Mouse (Mus musculus): ENCODE measurements at regions not wholly inside any gene's neighbourhood (a gene's known extent, or its start where the extent isn't known, plus 50 kb on each side); places are given as distances from the start of the nearest gene placed in this dataset.

DNA sequence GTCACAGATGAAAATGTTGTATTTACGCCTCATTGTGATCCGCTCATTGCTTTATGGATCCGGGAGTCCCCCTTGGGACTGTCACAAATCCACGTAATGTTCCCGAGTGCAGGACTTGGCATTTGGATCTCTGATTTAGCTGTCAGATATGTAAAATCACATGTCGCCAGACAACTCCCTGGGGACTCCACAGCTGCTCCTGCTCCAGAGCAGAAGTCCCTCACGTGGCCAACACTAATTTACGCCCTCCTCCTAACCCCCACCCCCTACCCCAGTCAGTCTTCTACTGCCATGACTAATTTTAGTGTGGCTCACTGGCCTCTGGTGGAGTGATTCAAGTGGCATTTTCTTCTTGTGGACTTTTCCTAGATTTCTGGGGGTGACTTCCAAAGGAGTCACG is 348.9 kb downstream of the Cd83 start:
- DNase-seq (ENCODE audit: low spot score): no peak

DNA sequence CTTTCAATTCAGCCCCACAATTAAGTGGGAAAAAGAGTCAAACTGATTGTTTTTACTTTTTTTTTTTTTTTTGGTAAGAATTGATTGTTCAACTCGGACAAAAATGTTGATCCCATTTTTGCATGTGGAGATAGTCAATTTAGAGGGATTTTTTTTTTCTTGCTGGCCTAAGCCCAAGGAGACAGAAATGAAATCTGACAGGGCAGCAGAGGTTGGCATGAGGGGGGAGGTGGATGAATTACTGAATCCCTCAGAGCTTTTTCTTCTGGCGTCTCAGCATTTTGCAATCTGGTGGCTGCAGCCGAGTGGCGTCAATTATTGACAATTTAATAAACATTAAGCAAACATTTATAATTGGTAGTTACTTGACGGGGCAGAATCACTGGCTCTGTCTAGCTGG is 356.6 kb downstream of the Cd83 start:
- no peak for DNase-seq (ENCODE audit: low spot score)

DNA sequence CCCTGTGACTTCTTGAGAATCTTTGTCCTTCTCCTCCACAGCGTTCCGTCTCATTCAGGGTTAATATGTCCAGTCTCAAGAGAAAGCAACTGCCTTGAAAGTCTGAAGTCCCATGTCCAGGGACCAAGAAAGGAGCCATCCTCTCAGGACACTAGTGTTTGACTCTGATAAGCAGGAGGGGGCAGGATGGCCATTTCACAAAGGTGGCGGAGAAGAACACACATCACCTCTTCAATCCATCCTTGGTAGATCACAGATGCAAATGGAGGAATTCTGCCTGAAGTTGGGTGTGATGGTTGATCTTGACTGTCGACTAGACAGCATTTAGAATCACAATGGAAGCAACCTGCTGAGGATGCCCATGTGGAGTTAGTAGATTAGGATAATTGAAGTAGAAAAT is 360.9 kb downstream of the Cd83 start:
- no peak for DNase-seq (ENCODE audit: low spot score)

DNA sequence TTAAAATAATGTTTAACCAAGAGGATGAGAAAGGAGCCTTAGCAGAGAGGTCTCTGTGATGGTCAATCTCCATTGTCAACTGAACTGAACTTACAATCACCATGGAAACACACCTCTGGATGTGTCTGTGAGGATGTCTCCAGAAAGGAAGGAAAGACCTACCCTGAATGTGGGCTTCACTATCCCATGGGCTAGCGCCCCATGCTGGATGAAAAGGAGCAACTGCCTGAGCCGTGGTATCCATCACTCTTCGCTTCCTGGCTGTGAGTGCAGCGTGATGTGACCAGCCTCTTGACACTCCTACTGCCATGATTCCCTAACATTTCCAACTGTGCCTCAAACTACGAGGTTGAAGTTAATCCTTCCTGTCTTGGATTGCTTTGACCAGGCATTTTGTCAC is 363.3 kb downstream of the Cd83 start:
- DNase-seq (ENCODE audit: low spot score): no peak

DNA sequence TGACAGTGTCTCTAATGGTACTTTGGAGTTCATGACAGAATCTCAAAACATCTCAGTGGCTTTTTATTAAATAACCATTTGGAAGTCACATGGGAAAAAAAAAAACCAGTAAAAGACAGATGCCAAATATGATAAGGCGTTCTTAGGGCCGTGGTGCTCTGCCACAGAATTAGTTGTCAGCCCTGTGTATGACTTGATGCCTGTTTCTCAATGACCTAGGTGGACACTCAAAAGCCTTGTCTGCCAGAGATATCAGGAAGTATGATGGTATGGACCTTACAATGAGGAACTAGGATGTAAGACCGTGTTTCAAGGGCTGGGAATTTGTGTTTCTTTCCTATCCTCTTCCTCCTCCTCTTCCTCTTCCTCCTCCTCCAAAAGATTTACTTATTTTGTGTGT is 364.9 kb downstream of the Cd83 start:
- DNase-seq (ENCODE audit: low spot score): no peak

DNA sequence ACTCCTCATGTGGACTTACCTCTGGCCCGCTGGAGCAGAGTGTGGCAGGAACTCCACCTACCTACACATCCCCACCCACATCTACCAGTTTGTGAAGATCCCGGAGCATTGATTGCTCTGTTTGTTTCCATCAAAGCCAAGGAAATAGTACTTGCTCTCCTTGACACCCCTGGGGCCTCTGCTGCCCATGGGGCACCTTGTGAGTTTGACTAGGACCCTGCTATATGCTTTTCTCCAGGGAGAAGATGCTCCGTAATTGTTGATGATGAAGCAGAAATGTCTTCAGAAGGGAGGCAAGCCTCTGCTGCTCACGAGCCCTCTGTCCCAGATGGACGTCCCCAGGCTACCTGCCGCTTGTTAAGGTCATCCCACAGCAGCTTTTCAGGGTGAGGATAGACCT is 367.0 kb downstream of the Cd83 start:
- DNase-seq (ENCODE audit: low spot score): no peak

DNA sequence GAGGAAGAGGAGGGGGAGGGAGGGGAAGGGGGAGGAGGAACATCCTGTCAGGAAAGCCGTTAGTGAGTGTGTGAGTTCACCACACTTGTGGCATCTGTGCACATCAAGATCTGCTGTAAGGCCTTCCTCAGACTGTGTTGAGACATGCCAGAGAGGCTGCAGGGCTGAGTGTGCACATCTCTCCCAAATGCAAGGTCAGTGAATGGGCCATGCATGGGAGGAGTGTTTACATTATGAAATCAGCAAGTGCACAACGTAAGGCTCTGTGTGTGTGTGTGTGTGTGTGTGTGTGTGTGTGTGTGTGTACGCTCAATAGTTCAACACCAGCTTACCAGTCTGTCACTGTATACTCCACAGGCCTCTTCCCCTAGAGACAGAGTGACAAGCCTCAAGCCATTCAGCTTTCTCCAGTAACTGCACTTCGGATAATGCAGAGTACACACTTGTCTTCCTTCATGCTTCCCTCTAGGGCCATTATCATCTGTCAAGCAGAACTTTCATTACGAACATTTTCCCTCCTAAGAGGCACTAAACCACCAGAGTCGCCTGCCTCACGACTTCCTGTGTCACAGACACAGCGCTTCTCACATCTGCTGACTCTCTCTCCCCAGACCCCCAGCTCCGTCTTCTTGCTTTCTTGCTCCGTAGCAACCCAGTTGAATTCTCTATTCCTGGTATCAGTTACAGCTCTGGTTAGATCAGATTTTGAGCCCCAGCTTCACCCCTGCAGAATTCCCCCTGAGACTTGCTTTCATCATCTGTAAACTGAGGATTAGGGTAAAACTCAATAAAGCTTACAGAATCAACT is 368.4 kb downstream of the Cd83 start:
- DNase-seq (ENCODE audit: low spot score): peak; percentile 30

DNA sequence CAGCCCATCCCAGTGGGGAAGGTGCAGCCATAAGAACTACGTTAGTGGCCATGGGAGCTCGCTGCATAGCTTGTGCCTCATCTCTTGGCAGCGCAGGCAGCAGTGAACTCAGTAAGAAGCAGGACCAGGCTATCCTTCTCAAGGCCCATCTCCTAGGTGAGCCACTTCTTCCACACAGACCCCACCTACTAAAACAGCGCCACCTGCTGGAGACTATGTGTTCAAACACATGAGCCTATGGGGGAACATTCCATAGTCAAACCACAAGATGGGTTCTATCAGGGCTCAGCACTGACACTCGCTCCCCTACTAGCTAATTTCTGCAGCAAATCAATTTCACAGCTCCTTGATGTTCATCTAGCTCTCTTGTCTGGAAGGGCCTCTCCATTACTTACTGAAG is 369.2 kb downstream of the Cd83 start:
- DNase-seq (ENCODE audit: low spot score): no peak

DNA sequence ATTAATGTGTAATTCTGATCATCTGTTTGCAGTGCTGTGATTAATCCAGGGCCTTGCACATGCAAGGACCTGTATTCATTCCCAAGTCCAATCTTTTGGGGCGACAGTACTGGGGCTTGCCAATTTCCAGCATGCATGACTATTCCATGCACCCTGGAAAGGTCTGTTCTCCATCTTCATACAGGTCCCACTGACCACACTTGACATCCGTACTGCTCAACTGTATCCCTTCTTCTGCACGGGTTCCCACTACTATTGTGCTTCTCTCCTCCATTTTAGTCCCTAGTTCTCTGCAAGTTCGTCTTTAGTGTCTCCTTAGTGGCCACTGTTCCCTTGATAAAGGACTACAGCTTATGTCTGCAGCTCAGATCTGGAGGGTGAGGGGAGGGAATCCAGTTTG is 371.4 kb downstream of the Cd83 start:
- no peak for DNase-seq (ENCODE audit: low spot score)

DNA sequence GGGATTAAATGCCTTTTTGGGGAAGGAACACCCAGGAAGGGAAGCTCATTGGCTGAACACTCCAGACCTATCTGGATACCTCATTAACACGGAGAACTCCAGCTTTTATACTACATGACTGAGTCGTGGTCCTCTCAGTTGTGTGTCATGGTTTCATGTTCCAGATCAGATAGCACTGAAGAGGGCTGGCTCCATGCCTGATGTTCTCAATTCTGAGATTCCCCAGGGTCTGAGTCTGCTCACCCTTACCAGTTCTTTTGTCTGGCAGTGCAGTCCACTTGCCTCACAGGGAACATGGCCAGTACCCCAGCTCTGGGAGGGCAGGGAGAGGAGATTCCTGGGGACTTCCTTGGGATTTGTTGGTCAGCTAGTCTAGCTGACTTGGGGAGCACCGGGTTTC is 372.0 kb downstream of the Cd83 start:
- no peak for DNase-seq (ENCODE audit: low spot score)

DNA sequence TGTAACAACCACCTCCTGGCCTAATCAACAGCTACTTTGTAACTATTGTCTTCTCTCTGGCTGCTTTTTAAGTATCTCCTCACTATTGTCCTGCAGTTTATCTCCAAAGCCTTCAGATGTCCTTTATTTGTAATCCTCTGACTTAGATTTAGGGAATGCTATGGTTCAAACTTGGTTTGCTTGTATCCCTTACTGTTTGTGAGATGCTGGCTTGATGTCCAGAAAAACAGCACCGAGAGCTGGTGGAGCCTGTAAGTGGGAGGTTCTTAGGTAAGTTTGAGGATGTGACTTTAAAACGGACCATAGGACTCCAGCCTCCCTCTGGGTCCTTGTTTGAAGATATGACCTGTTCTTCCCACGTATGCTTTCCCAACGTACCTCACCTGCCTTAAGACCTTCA is 372.7 kb downstream of the Cd83 start:
- DNase-seq (ENCODE audit: low spot score): no peak

DNA sequence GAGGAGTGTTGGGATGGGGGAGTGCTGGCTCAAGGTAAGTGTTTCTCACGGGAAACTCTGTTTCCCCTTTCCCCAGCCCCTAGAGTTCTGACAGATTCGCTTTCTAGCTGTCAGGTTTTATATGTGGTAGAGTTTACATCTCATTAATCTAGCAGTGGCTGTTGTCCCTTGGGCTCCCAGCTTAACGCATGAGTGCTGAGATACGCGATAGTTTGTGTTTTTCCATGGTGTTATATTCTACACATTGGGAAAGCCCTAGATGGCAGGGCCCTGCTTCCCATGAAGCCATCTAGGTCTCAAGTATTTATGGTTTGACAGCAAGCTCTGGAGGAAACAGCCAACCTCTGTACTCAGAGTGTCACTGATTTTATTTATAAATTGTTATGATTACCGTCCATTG is 373.8 kb downstream of the Cd83 start:
- DNase-seq (ENCODE audit: low spot score): no peak

DNA sequence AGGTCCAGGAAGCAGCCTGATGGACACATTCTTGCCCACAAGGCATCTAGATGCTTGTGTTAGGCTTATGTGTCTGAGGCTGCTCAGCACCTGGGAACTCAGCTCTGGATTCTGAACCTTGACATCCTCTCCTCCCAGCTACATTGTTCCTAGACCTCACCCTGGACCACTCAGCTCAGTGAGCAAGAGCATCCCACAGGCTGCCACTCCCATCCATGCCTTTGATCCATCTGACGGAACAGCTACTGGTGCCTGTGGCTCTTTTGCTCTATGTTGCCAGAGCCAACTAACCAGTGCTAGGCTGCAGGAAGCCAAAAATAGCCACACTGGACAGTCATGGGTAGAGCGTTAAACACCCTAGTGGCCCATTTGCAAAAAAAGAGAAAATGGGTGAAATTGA is 374.8 kb downstream of the Cd83 start:
- no peak for DNase-seq (ENCODE audit: low spot score)

DNA sequence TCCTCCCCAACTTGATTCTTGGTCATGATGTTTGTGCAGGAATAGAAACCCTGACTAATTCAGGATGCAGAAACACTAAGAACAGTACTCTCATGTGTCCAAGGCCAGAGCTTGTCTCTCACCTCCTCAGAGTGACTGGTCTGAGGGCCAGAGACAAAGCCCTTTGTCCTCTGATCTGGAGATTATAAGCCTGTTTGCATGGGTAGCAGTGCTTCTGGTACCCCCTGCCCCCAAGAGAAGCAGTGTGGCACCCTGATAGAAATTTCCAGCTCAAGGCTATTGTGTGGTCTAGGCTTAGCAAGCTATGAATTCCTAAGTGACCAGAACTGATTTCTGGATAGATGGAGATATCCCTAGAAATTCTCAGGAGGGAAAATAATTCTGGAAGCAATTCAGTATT is 380.2 kb downstream of the Cd83 start:
- no peak for DNase-seq (ENCODE audit: low spot score)

DNA sequence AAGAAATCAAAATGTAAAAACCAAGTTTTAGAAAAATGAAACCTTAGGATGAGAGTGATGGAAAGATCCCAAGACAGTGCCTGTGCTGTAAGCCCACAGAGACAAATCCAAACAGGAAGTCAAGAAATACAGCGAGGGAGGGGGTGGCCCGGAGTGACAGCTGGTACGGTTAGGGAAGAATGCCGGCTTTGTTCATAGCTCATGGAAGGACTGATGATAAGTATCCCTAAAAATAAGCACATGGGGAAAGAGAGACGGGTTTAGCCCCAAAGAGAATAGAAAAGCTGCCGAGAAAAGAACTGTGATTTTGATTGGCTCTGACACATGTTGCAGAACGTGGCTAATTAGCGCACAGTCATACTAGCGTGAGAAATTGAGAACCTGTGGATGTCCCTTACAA is 382.6 kb downstream of the Cd83 start:
- no peak for DNase-seq (ENCODE audit: low spot score)

DNA sequence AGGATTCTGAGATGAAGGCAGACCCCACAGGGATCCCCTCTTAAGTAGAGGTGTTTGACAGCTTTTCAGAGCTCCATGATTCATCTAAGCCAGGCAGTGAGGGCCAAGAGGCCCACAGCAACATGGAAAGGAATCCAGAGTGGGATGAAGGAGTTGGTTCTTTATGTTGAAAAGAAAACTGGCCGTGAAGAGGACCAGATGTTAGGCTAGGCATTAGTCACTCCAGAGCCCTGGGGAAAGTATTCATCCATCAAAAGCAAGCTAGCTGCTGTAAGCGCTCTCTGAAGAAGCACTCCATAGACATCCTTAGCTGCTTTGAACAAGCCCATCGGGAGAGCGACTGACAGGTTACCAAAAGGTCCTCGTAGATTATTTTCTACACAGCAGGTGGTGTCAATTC is 383.6 kb downstream of the Cd83 start:
- no peak for DNase-seq (ENCODE audit: low spot score)

DNA sequence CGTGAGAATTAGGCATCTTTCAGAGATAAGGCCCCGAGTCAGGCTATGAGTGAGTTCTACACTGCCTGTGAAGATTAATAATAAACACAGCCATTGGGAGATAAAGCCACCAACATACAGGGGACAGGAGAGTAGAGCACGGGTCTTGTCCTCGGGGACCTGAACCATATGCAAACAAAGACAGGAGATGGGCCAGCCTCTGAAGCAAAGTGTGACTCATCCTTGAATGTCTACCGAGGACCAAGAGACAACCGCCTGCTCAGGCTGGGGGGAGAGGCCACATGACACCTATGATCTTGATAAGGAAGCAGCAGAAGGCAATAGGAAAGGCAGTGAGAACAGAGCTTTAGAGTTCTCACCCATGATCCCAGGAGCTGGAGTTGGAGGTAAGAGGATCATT is 387.1 kb downstream of the Cd83 start:
- DNase-seq (ENCODE audit: low spot score): peak; percentile 65

DNA sequence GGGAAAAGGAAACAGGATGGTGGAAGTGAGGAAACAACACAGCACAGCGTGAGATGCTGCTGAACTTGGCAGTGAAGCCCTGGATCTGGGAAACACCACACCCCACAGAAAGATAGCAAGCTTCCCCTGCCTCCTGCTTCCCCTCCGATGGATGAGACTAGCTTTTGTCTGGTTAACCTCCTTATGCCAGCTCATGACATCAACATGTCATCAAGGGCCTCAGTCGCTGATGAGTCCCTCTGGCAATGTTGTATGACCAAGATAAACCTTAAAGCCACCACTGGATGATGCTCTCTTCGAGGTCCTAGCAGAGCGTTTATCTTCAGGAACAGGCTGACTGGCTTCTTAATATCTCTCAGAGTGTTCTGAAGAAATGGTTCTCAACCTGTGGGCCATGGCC is 388.1 kb downstream of the Cd83 start:
- no peak for DNase-seq (ENCODE audit: low spot score)

DNA sequence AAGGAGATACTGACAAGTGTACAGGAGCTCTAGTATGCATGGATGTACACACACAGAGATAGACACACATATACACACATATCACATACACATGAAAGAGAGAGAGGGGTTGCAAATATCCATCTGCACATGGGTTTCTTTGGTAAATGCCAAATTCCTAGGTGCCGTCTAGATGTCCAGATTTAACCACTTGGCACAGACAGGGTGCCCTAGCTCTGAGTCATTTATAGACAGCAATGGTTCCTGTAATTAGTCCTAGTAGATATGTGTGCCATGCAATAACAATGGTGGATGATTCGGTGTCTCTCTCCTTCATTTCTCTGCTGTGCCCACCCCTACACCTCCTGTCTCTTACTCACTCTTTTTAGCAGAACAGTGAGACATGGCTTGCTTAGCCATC is 389.7 kb downstream of the Cd83 start:
- DNase-seq (ENCODE audit: low spot score): no peak

DNA sequence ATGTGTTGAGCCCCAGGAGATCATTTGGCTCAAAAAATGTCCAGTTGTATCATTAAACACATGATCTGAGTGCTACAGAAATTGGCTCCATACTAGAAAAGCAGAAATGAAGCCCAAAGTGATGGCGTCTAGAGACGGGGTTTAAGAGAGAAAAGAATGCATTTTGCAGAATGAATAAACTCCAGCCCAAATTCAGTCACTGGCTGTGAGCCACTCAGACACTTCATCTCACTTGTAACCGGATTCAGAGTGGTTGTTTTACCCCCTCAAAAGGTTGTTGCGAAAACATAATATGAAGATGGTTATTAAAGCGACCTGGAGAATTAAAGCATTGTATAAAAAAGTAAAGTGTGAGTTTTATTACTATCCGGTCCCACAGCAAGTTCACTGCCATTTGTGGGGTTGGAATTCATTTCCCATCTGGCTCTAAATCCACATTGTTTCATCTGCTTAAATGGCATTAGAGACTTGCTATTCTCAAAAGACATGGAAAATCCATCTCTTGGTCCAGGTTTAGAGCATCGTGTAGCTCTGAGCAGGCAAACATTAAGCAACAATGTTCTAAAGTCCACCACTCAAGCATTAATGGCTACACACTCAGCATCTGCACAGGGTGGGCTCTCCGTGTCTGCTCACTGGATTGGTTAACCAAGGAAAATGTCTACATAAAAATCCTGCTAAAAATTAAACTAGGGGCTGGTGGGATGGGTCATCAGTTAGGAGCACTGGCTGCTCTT is 390.9 kb downstream of the Cd83 start:
- DNase-seq (ENCODE audit: low spot score): no peak

DNA sequence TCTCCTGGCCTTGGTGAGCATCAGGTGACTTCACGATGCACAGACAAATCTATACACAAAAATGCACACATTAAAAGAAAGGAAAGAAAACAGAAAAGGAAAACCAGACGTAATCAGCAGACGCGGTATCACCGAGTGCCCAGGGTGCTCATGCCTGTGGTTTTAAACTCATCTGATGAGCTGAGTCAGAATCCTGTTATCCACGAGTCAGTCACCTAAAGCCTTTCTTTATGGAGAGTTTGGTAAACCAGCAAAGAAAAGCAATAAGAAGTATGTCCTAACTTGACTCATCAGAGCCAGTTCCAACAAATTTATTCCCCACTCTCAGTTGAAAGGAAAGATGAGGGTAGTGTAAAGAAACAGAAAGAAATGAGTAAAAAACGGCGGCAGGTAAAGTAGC is 391.5 kb downstream of the Cd83 start:
- no peak for DNase-seq (ENCODE audit: low spot score)

DNA sequence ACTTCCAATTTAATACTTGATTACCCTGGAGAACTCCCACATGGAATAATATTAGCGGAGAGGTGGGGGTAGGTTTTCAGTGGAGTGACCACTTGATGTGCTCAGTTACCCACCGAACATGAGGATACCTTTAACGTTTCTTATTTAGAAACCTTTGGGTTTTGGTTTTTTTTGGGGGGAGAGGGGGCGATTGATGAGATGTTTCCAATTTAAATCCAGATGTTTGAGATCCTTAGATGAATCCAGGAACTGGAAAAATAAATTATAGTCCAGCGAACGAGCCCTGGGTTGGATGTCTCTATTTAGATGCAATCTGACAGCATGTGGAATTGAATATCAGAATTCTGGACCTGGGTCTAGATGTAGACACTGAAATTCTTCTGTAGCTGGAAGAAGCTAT is 393.4 kb downstream of the Cd83 start:
- no peak for DNase-seq (ENCODE audit: low spot score)

DNA sequence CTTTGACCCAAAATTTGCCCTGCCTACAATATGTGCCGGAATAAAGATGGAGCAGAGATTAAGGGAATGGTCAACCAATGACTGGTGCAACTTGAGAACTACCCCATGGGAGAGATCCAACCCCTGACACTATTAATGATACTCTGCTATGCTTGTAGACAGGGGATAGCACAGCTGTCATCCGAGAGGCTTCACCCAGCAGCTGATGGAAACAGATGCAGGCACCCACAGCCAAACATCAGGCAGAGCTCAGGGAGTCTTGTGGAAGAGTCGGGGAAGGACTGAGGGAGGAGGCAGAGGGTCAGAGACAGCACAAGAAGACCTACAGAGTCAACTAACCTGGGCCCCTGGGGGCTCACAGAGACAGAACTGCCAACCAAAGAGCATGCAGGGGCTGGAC is 395.8 kb downstream of the Cd83 start:
- DNase-seq (ENCODE audit: low spot score): no peak
